Mouse (Mus musculus) G1E (cell line): ENCODE data around the gene Pim1. TPM values are rescaled to one million over a fixed set of nuclear protein-coding genes. Genes with fewer than 3 reads are reported as not detected.

Experiments used
- ATAC-seq: 2 replicates; pipeline ENCODE4 v1.8.0; 2016; ENCODE audit warnings: mild to moderate bottlenecking; ENCODE audit not compliant: insufficient number of reproducible peaks, poor library complexity, low FRiP score, severe bottlenecking; ENCODE audit errors: extremely low read depth
- DNase-seq: peaks from one replicate; pipeline ENCODE4 v3.0.0; 2012; ENCODE audit warnings: low spot score
- H3K27me3 ChIP-seq: 2 replicates; pipeline ENCODE4 v1.6.1; 2012; ENCODE audit warnings: mild to moderate bottlenecking, low read length, inconsistent platforms; ENCODE audit not compliant: insufficient read depth
- H3K36me3 ChIP-seq: replicated peaks from 2 replicates; pipeline ENCODE3; 2012; ENCODE audit warnings: mild to moderate bottlenecking, inconsistent platforms
- H3K4me1 ChIP-seq: 2 replicates; pipeline ENCODE4 v1.6.1; 2012; ENCODE audit warnings: low read depth, low read length, inconsistent platforms, mixed read lengths; ENCODE audit not compliant: insufficient read depth
- H3K4me3 ChIP-seq: 2 replicates; pipeline ENCODE4 v1.5.1; 2012; ENCODE audit warnings: low read depth, mild to moderate bottlenecking, inconsistent platforms, low read length, moderate library complexity, mixed read lengths
- H3K9me3 ChIP-seq: replicated peaks from 2 replicates; pipeline ENCODE4 v1.6.1; 2012; ENCODE audit warnings: inconsistent platforms
- CTCF ChIP-seq: IDR thresholded peaks from 2 replicates; pipeline ENCODE4 v1.5.1; 2012; ENCODE audit warnings: low read depth, low read length, inconsistent platforms, mixed read lengths
- GATA1 ChIP-seq: IDR thresholded peaks from 2 replicates; pipeline ENCODE4 v1.6.1; 2012; ENCODE audit warnings: borderline replicate concordance, low read length, inconsistent platforms, mixed read lengths
- GATA2 ChIP-seq: IDR thresholded peaks from 2 replicates; pipeline ENCODE4 v1.6.1; 2012; ENCODE audit warnings: low read depth, low read length, inconsistent platforms, borderline replicate concordance
- POLR2AphosphoS5 ChIP-seq: IDR thresholded peaks from 2 replicates; pipeline ENCODE4 v1.6.1; 2012; ENCODE audit warnings: low read depth, low read length, inconsistent platforms; ENCODE audit not compliant: insufficient replicate concordance
- TAL1 ChIP-seq: conservative IDR thresholded peaks from 2 replicates; pipeline ENCODE4 v1.6.1; 2012; ENCODE audit warnings: low read depth, low read length, inconsistent platforms, mixed read lengths
- polyA plus RNA-seq: library from polyadenylated mRNA; stranded (reverse); fragments of >175 nt; gene quantifications from 2 replicates; pipeline ENCODE4 v1.2.3, GENCODE M21; 2012
- total RNA-seq, 2 experiments: library from RNA; stranded (forward) in 1 of 2; stranded (reverse) in 1 of 2; fragments of 200-1000 nt in 1 of 2; fragments of >200 nt in 1 of 2; fragmentation: Nextera tagmentation in 1 of 2; gene quantifications; 2 replicates each; pipeline ENCODE4 v1.2.3; 2014 to 2017

Gene Pim1
- total and polyA plus RNA-seq, 3 experiments: 123 to 174 (median 151) TPM

DNA sequence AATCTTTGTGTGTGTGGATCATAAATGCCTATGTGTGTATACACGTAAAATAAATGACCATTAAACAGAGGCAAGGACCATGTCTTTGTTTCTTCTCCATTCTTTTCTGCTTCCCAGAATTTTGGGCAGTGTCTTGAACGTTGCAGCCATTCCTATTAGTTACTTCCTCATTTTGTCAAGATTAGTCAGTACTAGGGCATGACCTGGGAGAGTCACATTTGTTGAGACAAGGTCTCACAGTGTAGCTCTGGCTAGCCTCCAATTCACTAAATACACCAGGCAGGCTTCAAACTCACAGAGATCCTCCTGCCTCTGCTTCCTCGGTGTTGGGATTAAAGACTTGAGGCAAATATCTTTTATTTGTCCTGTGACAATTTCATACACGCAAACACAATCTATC is 12.3 kb upstream of the Pim1 start:
- Histone ChIP-seq H3K9me3 (peaks cover 7% of the 10 kb centered on the region), H3K4me1 (peaks cover 30% of the 10 kb centered on the region), H3K4me3 (no peak overlapping the region), H3K36me3 (no peaks in the 10 kb centered on the region), H3K27me3 (no peaks in the 10 kb centered on the region)
- ATAC-seq (no peak; the same call in 1 of the 2 replicates), DNase-seq (no peak)
- no peak for TF ChIP-seq POLR2AphosphoS5
- no peak for TF ChIP-seq GATA2

- TF ChIP-seq GATA2: no peak
- no peak for TF ChIP-seq GATA1
- TF ChIP-seq TAL1: no peak
- TF ChIP-seq POLR2AphosphoS5: no peak
- TF ChIP-seq CTCF: no peak
- peaks cover 7% of the 10 kb centered on the region for H3K9me3 ChIP-seq
- ATAC-seq (no peak), DNase-seq (no peak)
- no peaks in the 10 kb centered on the region for H3K36me3 ChIP-seq
- peaks cover 42% of the 10 kb centered on the region for H3K4me1 ChIP-seq
- H3K4me3 ChIP-seq: no peak overlapping the region
- H3K27me3 ChIP-seq: no peaks in the 10 kb centered on the region
These were observed 10.3 kb upstream of the Pim1 start for GRCm38 (mm10) chr17:29480256-29480655.

- H3K4me3 ChIP-seq: no peak overlapping the region
- no peaks in the 10 kb centered on the region for H3K36me3 ChIP-seq
- ATAC-seq (no peak), DNase-seq (no peak)
- H3K4me1 ChIP-seq: peaks cover 56% of the 10 kb centered on the region
- TF ChIP-seq POLR2AphosphoS5 (no peak), GATA2 (no peak), GATA1 (no peak), TAL1 (no peak), CTCF (no peak)
- peaks cover 7% of the 10 kb centered on the region for H3K9me3 ChIP-seq
- H3K27me3 ChIP-seq: no peaks in the 10 kb centered on the region
These were observed 7.9 kb upstream of the Pim1 start for GRCm38 (mm10) chr17:29482632-29483031.

GRCm38 (mm10) chr17:29483282-29483681 is 7.3 kb upstream of the Pim1 start:
- no peaks in the 10 kb centered on the region for H3K36me3 ChIP-seq
- H3K27me3 ChIP-seq: no peaks in the 10 kb centered on the region
- TF ChIP-seq CTCF (no peak), POLR2AphosphoS5 (no peak), TAL1 (no peak), GATA2 (no peak), GATA1 (no peak)
- DNase-seq: no peak
- H3K4me3 ChIP-seq: no peak overlapping the region
- no peak for ATAC-seq
- H3K9me3 ChIP-seq: peaks cover 7% of the 10 kb centered on the region
- peaks cover 54% of the 10 kb centered on the region for H3K4me1 ChIP-seq

GRCm38 (mm10) chr17:29484431-29484830 is 6.1 kb upstream of the Pim1 start:
- Histone ChIP-seq H3K27me3 (no peaks in the 10 kb centered on the region), H3K9me3 (peaks cover 7% of the 10 kb centered on the region), H3K4me1 (peaks cover 58% of the 10 kb centered on the region), H3K4me3 (no peak overlapping the region), H3K36me3 (no peaks in the 10 kb centered on the region)
- ATAC-seq (no peak), DNase-seq (no peak)
- TF ChIP-seq TAL1 (no peak), GATA2 (no peak)

DNA sequence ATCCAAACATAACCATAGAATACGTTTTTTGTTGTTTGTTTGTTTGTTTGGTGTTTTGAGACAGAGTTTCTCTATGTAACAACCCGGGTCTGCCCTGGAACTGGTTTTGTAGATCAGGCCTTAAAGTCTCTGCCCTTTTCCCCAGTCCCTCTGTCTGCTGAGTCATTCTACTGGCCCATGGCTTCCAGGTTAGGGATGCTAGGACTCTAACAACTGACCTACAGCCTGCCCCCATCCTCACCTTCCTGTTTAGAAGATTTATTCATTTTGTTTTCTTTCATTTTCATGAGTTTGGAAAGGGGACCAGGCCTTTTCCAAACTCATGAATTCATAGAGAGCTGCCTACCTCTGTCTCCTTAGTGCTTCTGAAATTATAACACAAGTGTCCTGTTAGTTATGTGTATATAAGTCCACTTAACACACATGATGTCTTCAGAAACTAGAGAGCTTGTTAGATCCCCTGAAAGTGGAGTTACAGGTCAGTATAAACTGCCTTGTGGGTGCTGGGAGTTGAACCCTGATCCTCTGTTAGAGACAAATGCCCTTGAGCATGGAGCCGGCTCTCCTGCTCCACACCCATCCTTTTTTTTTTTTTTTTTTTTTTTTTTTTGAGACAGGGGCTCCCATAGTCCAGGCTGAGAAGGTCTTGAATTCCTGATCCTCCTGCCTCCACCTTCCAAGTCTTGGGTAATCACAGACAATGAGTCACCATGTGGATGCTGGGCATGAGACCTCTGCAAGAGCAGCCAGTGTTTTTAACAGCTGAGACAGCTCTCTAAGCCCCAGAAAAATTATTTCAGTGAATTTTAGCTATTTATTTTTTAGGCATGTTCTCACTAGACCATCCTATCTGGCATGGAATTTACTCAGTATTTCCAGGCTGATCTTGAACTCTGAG is 5.0 kb upstream of the Pim1 start:
- no peak for TF ChIP-seq CTCF
- no peak for TF ChIP-seq GATA1
- no peak for TF ChIP-seq GATA2
- TF ChIP-seq TAL1: no peak
- TF ChIP-seq POLR2AphosphoS5: no peak
- no peak for ATAC-seq
- no peak overlapping the region for H3K4me3 ChIP-seq
- H3K36me3 ChIP-seq: no peaks in the 10 kb centered on the region
- no peak for DNase-seq
- H3K27me3 ChIP-seq: no peaks in the 10 kb centered on the region
- H3K4me1 ChIP-seq: peaks cover 58% of the 10 kb centered on the region
- peaks cover 7% of the 10 kb centered on the region for H3K9me3 ChIP-seq
